Mouse (Mus musculus) hindbrain, embryonic 14.5 days (tissue): ENCODE data around the gene Fam208a. TPM values are rescaled to one million over a fixed set of nuclear protein-coding genes. Genes with fewer than 3 reads are reported as not detected.

ENCODE experiments used
- ATAC-seq: fragments of 200-750 bp; cut with Nextera tagmentation; 2 replicates; pipeline ENCODE4 v1.8.0; 2017; ENCODE audit warnings: moderate number of reproducible peaks, mild to moderate bottlenecking, moderate TSS enrichment, moderate library complexity; ENCODE audit not compliant: low FRiP score
- DNase-seq: peaks from one replicate; pipeline ENCODE4 v3.0.0-alpha.2; 2015; ENCODE audit warnings: low spot score
- H3K27ac ChIP-seq: fragments of 300-500 bp; sonication (generic); 2 replicates; pipeline ENCODE4 v1.5.1; 2014; ENCODE audit warnings: mild to moderate bottlenecking, moderate library complexity
- H3K27me3 ChIP-seq: fragments of 300-500 bp; sonication (generic); 2 replicates; pipeline ENCODE4 v1.6.1; 2014; ENCODE audit warnings: mild to moderate bottlenecking, low read length, mixed read lengths; ENCODE audit not compliant: control insufficient read depth, insufficient read depth
- H3K36me3 ChIP-seq: fragments of 300-500 bp; sonication (generic); replicated peaks from 2 replicates; pipeline ENCODE4 v1.6.1; 2014; ENCODE audit not compliant: control insufficient read depth, insufficient read depth
- H3K4me1 ChIP-seq: fragments of 300-500 bp; sonication (generic); replicated peaks from 2 replicates; pipeline ENCODE4 v1.6.1; 2014; ENCODE audit warnings: antibody characterized with exemption, low read length, mixed read lengths; ENCODE audit not compliant: control insufficient read depth, insufficient read depth
- H3K4me2 ChIP-seq: fragments of 300-500 bp; sonication (generic); replicated peaks from 2 replicates; pipeline ENCODE4 v1.6.1; 2014; ENCODE audit warnings: mild to moderate bottlenecking, moderate library complexity
- H3K4me3 ChIP-seq: fragments of 300-500 bp; sonication (generic); replicated peaks from 2 replicates; pipeline ENCODE4 v1.5.1; 2014; ENCODE audit warnings: mild to moderate bottlenecking, low read length
- H3K9ac ChIP-seq: fragments of 300-500 bp; sonication (generic); 2 replicates; pipeline ENCODE4 v1.6.1; 2014
- H3K9me3 ChIP-seq: fragments of 300-500 bp; sonication (generic); 2 replicates; pipeline ENCODE4 v1.6.1; 2016; ENCODE audit warnings: low read length; ENCODE audit not compliant: control insufficient read depth
- WGBS: fragments of 180-500 bp; shearing (Covaris S2); extraction: QIAGEN DNeasy Blood & Tissue Kit; methylation state at CpG from one replicate; pipeline ENCODE4 v1.1.7; 2014; 5-methylcytosine and 5-hydroxymethylcytosine counted together
- polyA plus RNA-seq: library from polyadenylated mRNA; unstranded; fragments of >200 nt; fragmentation: Nextera tagmentation; extraction: Ambion mirVana; gene quantifications from 2 replicates; pipeline ENCODE4 v1.2.1, GENCODE M21; 2014

The Fam208a gene
- polyA plus RNA-seq, 1 experiment from 2014 or later = 18.3 TPM

GRCm38 (mm10) chr14:27393806-27394205 lies 34.8 kb upstream of the Fam208a start:
- Histone ChIP-seq H3K27ac (no peak overlapping the region), H3K9ac (no peak overlapping the region), H3K36me3 (no peaks in the 10 kb centered on the region), H3K27me3 (no peaks in the 10 kb centered on the region), H3K4me1 (no peaks in the 10 kb centered on the region; the same call in 1 of the 2 replicates), H3K4me2 (no peak overlapping the region), H3K4me3 (no peak overlapping the region), H3K9me3 (no peaks in the 10 kb centered on the region)
- 75% methylated on average over 10 of the region's 10 CpGs for WGBS
- DNase-seq (no peak), ATAC-seq (no peak)

GRCm38 (mm10) chr14:27396424-27396823 lies 32.2 kb upstream of the Fam208a start:
- H3K27ac ChIP-seq = no peak overlapping the region
- ATAC-seq = no peak
- DNase-seq = no peak
- no peaks in the 10 kb centered on the region; the same call in 1 of the 2 replicates for H3K4me1 ChIP-seq
- H3K27me3 ChIP-seq = no peaks in the 10 kb centered on the region
- no peaks in the 10 kb centered on the region for H3K36me3 ChIP-seq
- 85% methylated on average over 7 of the region's 7 CpGs for WGBS
- no peaks in the 10 kb centered on the region for H3K9me3 ChIP-seq
- H3K4me3 ChIP-seq = no peak overlapping the region
- no peak overlapping the region for H3K4me2 ChIP-seq
- H3K9ac ChIP-seq = no peak overlapping the region

- Histone ChIP-seq H3K27ac (no peak overlapping the region), H3K9me3 (no peaks in the 10 kb centered on the region), H3K4me2 (no peak overlapping the region), H3K27me3 (no peaks in the 10 kb centered on the region), H3K4me1 (no peaks in the 10 kb centered on the region; the same call in 1 of the 2 replicates), H3K36me3 (no peaks in the 10 kb centered on the region), H3K9ac (no peak overlapping the region), H3K4me3 (no peak overlapping the region)
- ATAC-seq = no peak
- 69% methylated on average over 6 of the region's 6 CpGs for WGBS
- DNase-seq = peak; percentile 35
These were observed 31.1 kb upstream of the Fam208a start for GRCm38 (mm10) chr14:27397526-27397925.

- no peak overlapping the region for H3K4me2 ChIP-seq
- DNase-seq (no peak), ATAC-seq (no peak)
- no peaks in the 10 kb centered on the region; the same call in 1 of the 2 replicates for H3K4me1 ChIP-seq
- H3K9me3 ChIP-seq = no peaks in the 10 kb centered on the region
- H3K27me3 ChIP-seq = no peaks in the 10 kb centered on the region
- no peak overlapping the region for H3K4me3 ChIP-seq
- 89% methylated on average over 6 of the region's 6 CpGs for WGBS
- no peaks in the 10 kb centered on the region for H3K36me3 ChIP-seq
- H3K27ac ChIP-seq = no peak overlapping the region
- H3K9ac ChIP-seq = no peak overlapping the region
These were observed 28.1 kb upstream of the Fam208a start for GRCm38 (mm10) chr14:27400495-27400894.

- no peak overlapping the region for H3K4me2 ChIP-seq
- H3K27ac ChIP-seq = no peak overlapping the region
- no peaks in the 10 kb centered on the region for H3K4me1 ChIP-seq
- H3K27me3 ChIP-seq = no peaks in the 10 kb centered on the region
- H3K4me3 ChIP-seq = no peak overlapping the region
- 90% methylated on average over 12 of the region's 12 CpGs for whole genome bisulfite sequencing
- no peak for ATAC-seq
- H3K9ac ChIP-seq = no peak overlapping the region
- DNase-seq = no peak
- no peaks in the 10 kb centered on the region for H3K36me3 ChIP-seq
- no peaks in the 10 kb centered on the region for H3K9me3 ChIP-seq
These were observed 26.8 kb upstream of the Fam208a start for GRCm38 (mm10) chr14:27401717-27402278.

- H3K9me3 ChIP-seq = no peaks in the 10 kb centered on the region
- no peak overlapping the region for H3K4me2 ChIP-seq
- no peak overlapping the region for H3K4me3 ChIP-seq
- WGBS = 84% methylated on average over 10 of the region's 10 CpGs
- H3K9ac ChIP-seq = no peak overlapping the region
- no peaks in the 10 kb centered on the region for H3K27me3 ChIP-seq
- no peak overlapping the region for H3K27ac ChIP-seq
- DNase-seq = no peak
- no peak for ATAC-seq
- no peaks in the 10 kb centered on the region for H3K4me1 ChIP-seq
- no peaks in the 10 kb centered on the region for H3K36me3 ChIP-seq
These were observed 26.0 kb upstream of the Fam208a start for GRCm38 (mm10) chr14:27402332-27403250.

- ATAC-seq (no peak), DNase-seq (no peak)
- 95% methylated on average over 4 of the region's 4 CpGs for WGBS
- Histone ChIP-seq H3K4me3 (no peak overlapping the region), H3K27ac (no peak overlapping the region), H3K9me3 (peaks cover 6% of the 10 kb centered on the region; the same call in 1 of the 2 replicates), H3K4me2 (no peak overlapping the region), H3K4me1 (no peaks in the 10 kb centered on the region), H3K27me3 (no peaks in the 10 kb centered on the region), H3K9ac (no peak overlapping the region), H3K36me3 (no peaks in the 10 kb centered on the region)
These were observed 23.2 kb upstream of the Fam208a start for GRCm38 (mm10) chr14:27405452-27405851.

GRCm38 (mm10) chr14:27405947-27406346 lies 22.7 kb upstream of the Fam208a start:
- Histone ChIP-seq H3K4me2 (no peak overlapping the region), H3K9me3 (peaks cover 6% of the 10 kb centered on the region; the same call in 1 of the 2 replicates), H3K9ac (no peak overlapping the region), H3K4me3 (no peak overlapping the region), H3K4me1 (no peaks in the 10 kb centered on the region), H3K27ac (no peak overlapping the region), H3K36me3 (no peaks in the 10 kb centered on the region), H3K27me3 (no peaks in the 10 kb centered on the region)
- 100% methylated on average over 2 of the region's 2 CpGs for WGBS
- ATAC-seq (no peak), DNase-seq (no peak)

- Histone ChIP-seq H3K27ac (no peak overlapping the region), H3K9me3 (peaks cover 6% of the 10 kb centered on the region; the same call in 1 of the 2 replicates), H3K4me1 (no peaks in the 10 kb centered on the region), H3K36me3 (no peaks in the 10 kb centered on the region), H3K4me3 (no peak overlapping the region), H3K9ac (no peak overlapping the region), H3K4me2 (no peak overlapping the region), H3K27me3 (no peaks in the 10 kb centered on the region)
- ATAC-seq = no peak
- no peak for DNase-seq
- WGBS = 90% methylated on average over 3 of the region's 3 CpGs
These were observed 20.4 kb upstream of the Fam208a start for GRCm38 (mm10) chr14:27408240-27408639.
